ENCODE assay signal across 8 mouse cellular contexts in genomic region chr13:52981441-52982281, GRCm38 (mm10). TPM values are rescaled to one million over a fixed set of nuclear protein-coding genes. Genes with fewer than 3 reads are reported as not detected.
DNase-seq lines count a peak whose midpoint lies in the region; ATAC-seq and TF ChIP-seq lines count a peak whose summit lies in the region.

No protein-coding gene starts in this region.

- no peak for TF ChIP-seq CTCF in cortical plate, adult 2 months (IDR thresholded peaks at IDR 0.05; ENCODE audit: extremely low read depth, insufficient read depth, low read length)

- 1% methylated on average over 51 of the region's 51 CpGs for WGBS in limb, embryonic 15.5 days
- 1% methylated on average over 51 of the region's 51 CpGs for WGBS in midbrain, embryonic 15.5 days

- no peaks in the 10 kb centered on the region; the same call in 1 of the 2 replicates for H3K4me1 ChIP-seq in cortical plate, adult 2 months (ENCODE audit: control insufficient read depth, insufficient read depth, low read length)
- H3K4me1 ChIP-seq in limb, embryonic 15.5 days = peaks cover 40% of the 10 kb centered on the region
- peaks cover 26% of the 10 kb centered on the region for H3K4me1 ChIP-seq in midbrain, embryonic 15.5 days

- intact Hi-C loops in gastrocnemius, postnatal 36 days (cut with DNase I) = loop anchor here (2.0 kb wide), 2 partner anchors 101 to 323 kb away; no protein-coding TSS in a partner anchor

- TF ChIP-seq POLR2A in cortical plate, adult 2 months (IDR thresholded peaks at IDR 0.05; ENCODE audit: extremely low read depth, insufficient read depth, low read length) = no peak

- no peaks in the 10 kb centered on the region for H3K36me3 ChIP-seq in limb, embryonic 15.5 days
- H3K36me3 ChIP-seq in midbrain, embryonic 15.5 days (replicated peaks) = no peaks in the 10 kb centered on the region
- H3K36me3 ChIP-seq in splenic B cell, adult 2 months (ENCODE audit: control insufficient read depth, insufficient read depth, low read length, poor library complexity, severe bottlenecking) = no peaks in the 10 kb centered on the region

- no peaks in the 10 kb centered on the region for H3K9me3 ChIP-seq in limb, embryonic 15.5 days
- no peaks in the 10 kb centered on the region for H3K9me3 ChIP-seq in midbrain, embryonic 15.5 days

- no peak for ATAC-seq in limb, embryonic 15.5 days (ENCODE audit: insufficient number of reproducible peaks, low FRiP score, low TSS enrichment, low read depth)
- ATAC-seq in midbrain, embryonic 15.5 days (replicated peaks) = peak; percentile 12

- peak overlapping the region; percentile 56 for H3K9ac ChIP-seq in limb, embryonic 15.5 days
- peak overlapping the region; percentile 74 for H3K9ac ChIP-seq in midbrain, embryonic 15.5 days

- H3K27ac ChIP-seq in cortical plate, adult 2 months (ENCODE audit: insufficient read depth, low read length) = no peak overlapping the region
- H3K27ac ChIP-seq in limb, embryonic 15.5 days = peak overlapping the region; percentile 76
- H3K27ac ChIP-seq in midbrain, embryonic 15.5 days = peak overlapping the region; percentile 98

- H3K4me3 ChIP-seq in cortical plate, adult 2 months (ENCODE audit: insufficient read depth, low read length) = peak overlapping the region; percentile 65
- peak overlapping the region; percentile 80 for H3K4me3 ChIP-seq in limb, embryonic 15.5 days
- H3K4me3 ChIP-seq in midbrain, embryonic 15.5 days = peak overlapping the region; percentile 96

- H3K27me3 ChIP-seq in limb, embryonic 15.5 days = peaks cover 16% of the 10 kb centered on the region
- H3K27me3 ChIP-seq in midbrain, embryonic 15.5 days (replicated peaks) = no peaks in the 10 kb centered on the region
- H3K27me3 ChIP-seq in splenic B cell, adult 2 months (ENCODE audit: control insufficient read depth, insufficient read depth, low read length, poor library complexity, severe bottlenecking) = peaks cover 2% of the 10 kb centered on the region

- H3K4me2 ChIP-seq in limb, embryonic 15.5 days = peak overlapping the region; percentile 97
- H3K4me2 ChIP-seq in midbrain, embryonic 15.5 days = peak overlapping the region; percentile 91

- peak; percentile 34 for DNase-seq in ovary, postnatal 10 days (ENCODE audit: low spot score)
- DNase-seq in ovary, adult 18-20 months (ENCODE audit: low spot score) = no peak
- DNase-seq in gastrocnemius, postnatal 36 days = peak; percentile 34 to 39
- DNase-seq in kidney, adult 11 months = peak; percentile 41
- DNase-seq in splenic B cell, adult 2 months (ENCODE audit: low read depth, low spot score) = peak; percentile 46

RNA-seq across cellular contexts. Expression of gene Nfil3, which starts 0.8 kb away (rescaled TPM):
- polyA plus RNA-seq in cortical plate, adult 2 months (2012; rRNA removed) = 5.2 and 5.3 TPM in 2 replicates
- total RNA-seq in gastrocnemius, postnatal 36 days (2021) = 10 to 100 TPM; 20.0 to 60.9 TPM
- polyA plus RNA-seq in limb, embryonic 15.5 days (2015; fragmentation: Nextera tagmentation; extraction: Ambion mirVana) = 42.5 and 45.6 TPM in 2 replicates
- polyA plus RNA-seq in midbrain, embryonic 15.5 days (2015; fragmentation: Nextera tagmentation; extraction: Ambion mirVana) = 41.9 and 48.4 TPM in 2 replicates

RNA-seq across cellular contexts. Expression of gene Auh, which starts 52.2 kb away (rescaled TPM):
- polyA plus RNA-seq in cortical plate, adult 2 months (2012; rRNA removed) = 81.6 and 84.8 TPM in 2 replicates
- total RNA-seq in gastrocnemius, postnatal 36 days (2021) = 10 to 100 TPM; 61.5 to 70.2 TPM
- polyA plus RNA-seq in limb, embryonic 15.5 days (2015; fragmentation: Nextera tagmentation; extraction: Ambion mirVana) = 39.6 and 41.1 TPM in 2 replicates
- polyA plus RNA-seq in midbrain, embryonic 15.5 days (2015; fragmentation: Nextera tagmentation; extraction: Ambion mirVana) = 59.2 and 61.5 TPM in 2 replicates
